Mouse (Mus musculus): Measurements from ENCODE around the gene Vmn1r135. TPM values are rescaled to one million over a fixed set of nuclear protein-coding genes. Genes with fewer than 3 reads are reported as not detected.
"Not testable (repeated sequence)": the region's sequence is repeated elsewhere in the genome, so short reads cannot be mapped to it uniquely, and the experiment has no call there.

Vmn1r135 gene
- not detected in 2 replicates for polyA plus RNA-seq (2012; rRNA removed)
- not detected in 2 replicates for polyA plus RNA-seq (2014; fragmentation: Nextera tagmentation; extraction: Ambion mirVana)

GRCm38 (mm10) chr7:21832051-21832450 lies at the start of gene Vmn1r135:
Gene Vmn1r135, plus strand, starts transcription at chr7:21832351.
- not testable (repeated sequence) for H3K9ac ChIP-seq (ENCODE audit: low read depth, low read length, severe bottlenecking); H3K9me3 ChIP-seq (ENCODE audit: control insufficient read depth, low read length); DNase-seq (ENCODE audit: low spot score); H3K4me2 ChIP-seq (replicated peaks; ENCODE audit: low read depth, low read length, severe bottlenecking); H3K27ac ChIP-seq (replicated peaks; ENCODE audit: low read depth, low read length); ATAC-seq (ENCODE audit: low FRiP score, low read depth); H3K36me3 ChIP-seq (ENCODE audit: control insufficient read depth, insufficient read depth, low read length); H3K4me3 ChIP-seq (replicated peaks; ENCODE audit: low read length); H3K4me1 ChIP-seq (ENCODE audit: control insufficient read depth, insufficient read depth, low read length); H3K27me3 ChIP-seq (ENCODE audit: control insufficient read depth, insufficient read depth, low read length)
- no CpG with 5 or more reads among the region's 1 CpGs for WGBS

DNA sequence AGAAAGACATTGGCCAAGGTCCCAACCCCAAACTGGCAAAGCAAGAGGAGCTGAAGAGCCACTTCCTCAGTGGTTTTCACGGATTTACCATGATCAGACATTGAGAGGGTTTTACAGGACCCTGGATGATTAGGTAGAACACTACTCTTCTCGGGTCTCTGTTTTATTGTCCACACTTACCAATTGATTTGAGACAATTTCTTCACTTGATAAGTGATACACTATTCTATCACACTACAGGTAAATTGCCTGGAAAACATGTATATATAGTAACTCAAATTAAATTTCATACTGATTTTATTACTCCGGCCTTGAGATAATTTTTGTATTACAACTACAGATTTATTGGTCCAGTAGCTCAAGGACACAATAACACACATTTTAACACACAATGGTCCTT lies 35.5 kb upstream of the Vmn1r135 start, which contains the start of gene Gm4177:
Gm4177 (minus strand) TSS at position 101 of the 400 bp plus-strand sequence.
- H3K4me3 ChIP-seq (replicated peaks; ENCODE audit: low read length); H3K27me3 ChIP-seq (ENCODE audit: control insufficient read depth, insufficient read depth, low read length); H3K9me3 ChIP-seq (ENCODE audit: control insufficient read depth, low read length); H3K4me2 ChIP-seq (replicated peaks; ENCODE audit: low read depth, low read length, severe bottlenecking); ATAC-seq (ENCODE audit: low FRiP score, low read depth); H3K27ac ChIP-seq (replicated peaks; ENCODE audit: low read depth, low read length); H3K9ac ChIP-seq (ENCODE audit: low read depth, low read length, severe bottlenecking); H3K36me3 ChIP-seq (ENCODE audit: control insufficient read depth, insufficient read depth, low read length); DNase-seq (ENCODE audit: low spot score); H3K4me1 ChIP-seq (ENCODE audit: control insufficient read depth, insufficient read depth, low read length): not testable (repeated sequence)
- no CpG with 5 or more reads among the region's 3 CpGs for WGBS

GRCm38 (mm10) chr7:21844167-21844566 lies 12.0 kb downstream of the Vmn1r135 start, which contains the start of gene Gm5725:
Gene Gm5725, minus strand, starts transcription at chr7:21844267.
- no CpG with 5 or more reads among the region's 1 CpGs for WGBS
- H3K4me3 ChIP-seq (replicated peaks; ENCODE audit: low read length); H3K36me3 ChIP-seq (ENCODE audit: control insufficient read depth, insufficient read depth, low read length); H3K4me2 ChIP-seq (replicated peaks; ENCODE audit: low read depth, low read length, severe bottlenecking); H3K27me3 ChIP-seq (ENCODE audit: control insufficient read depth, insufficient read depth, low read length); DNase-seq (ENCODE audit: low spot score); H3K9me3 ChIP-seq (ENCODE audit: control insufficient read depth, low read length); ATAC-seq (ENCODE audit: low FRiP score, low read depth); H3K9ac ChIP-seq (ENCODE audit: low read depth, low read length, severe bottlenecking); H3K4me1 ChIP-seq (ENCODE audit: control insufficient read depth, insufficient read depth, low read length); H3K27ac ChIP-seq (replicated peaks; ENCODE audit: low read depth, low read length): not testable (repeated sequence)

Other genes with a start within 250 kb of the Vmn1r135 start
- gene Vmn1r132, start 218.3 kb upstream of the Vmn1r135 start, polyA plus RNA-seq (2012; rRNA removed) = not detected in 2 replicates
- gene Vmn1r132, start 218.3 kb upstream of the Vmn1r135 start, polyA plus RNA-seq (2014; fragmentation: Nextera tagmentation; extraction: Ambion mirVana) = not detected in 2 replicates
- gene Gm4175, start 70.9 kb upstream of the Vmn1r135 start, polyA plus RNA-seq (2012; rRNA removed) = not detected in 2 replicates
- gene Gm4175, start 70.9 kb upstream of the Vmn1r135 start, polyA plus RNA-seq (2014; fragmentation: Nextera tagmentation; extraction: Ambion mirVana) = not detected in 2 replicates
- not detected in 2 replicates for gene Gm4177, start 35.6 kb upstream of the Vmn1r135 start, polyA plus RNA-seq (2012; rRNA removed)
- not detected in 2 replicates for gene Gm4177, start 35.6 kb upstream of the Vmn1r135 start, polyA plus RNA-seq (2014; fragmentation: Nextera tagmentation; extraction: Ambion mirVana)
- gene Gm5725, start 11.9 kb downstream of the Vmn1r135 start, polyA plus RNA-seq (2012; rRNA removed) = not detected in 2 replicates
- not detected in 2 replicates for gene Gm5725, start 11.9 kb downstream of the Vmn1r135 start, polyA plus RNA-seq (2014; fragmentation: Nextera tagmentation; extraction: Ambion mirVana)
- gene Gm5891, start 88.9 kb downstream of the Vmn1r135 start, polyA plus RNA-seq (2012; rRNA removed) = not detected in 2 replicates
- gene Gm5891, start 88.9 kb downstream of the Vmn1r135 start, polyA plus RNA-seq (2014; fragmentation: Nextera tagmentation; extraction: Ambion mirVana) = not detected in 2 replicates
- gene Vmn1r137, start 162.2 kb downstream of the Vmn1r135 start, polyA plus RNA-seq (2012; rRNA removed) = not detected in 2 replicates
- not detected in 2 replicates for gene Vmn1r137, start 162.2 kb downstream of the Vmn1r135 start, polyA plus RNA-seq (2014; fragmentation: Nextera tagmentation; extraction: Ambion mirVana)
- gene Vmn1r138, start 196.5 kb downstream of the Vmn1r135 start, polyA plus RNA-seq (2012; rRNA removed) = not detected in 2 replicates
- not detected in 2 replicates for gene Vmn1r138, start 196.5 kb downstream of the Vmn1r135 start, polyA plus RNA-seq (2014; fragmentation: Nextera tagmentation; extraction: Ambion mirVana)
- not detected in 2 replicates for gene Gm6176, start 224.0 kb downstream of the Vmn1r135 start, polyA plus RNA-seq (2012; rRNA removed)
- not detected in 2 replicates for gene Gm6176, start 224.0 kb downstream of the Vmn1r135 start, polyA plus RNA-seq (2014; fragmentation: Nextera tagmentation; extraction: Ambion mirVana)
- not detected in 2 replicates for gene Vmn1r139, start 236.7 kb downstream of the Vmn1r135 start, polyA plus RNA-seq (2012; rRNA removed)
- gene Vmn1r139, start 236.7 kb downstream of the Vmn1r135 start, polyA plus RNA-seq (2014; fragmentation: Nextera tagmentation; extraction: Ambion mirVana) = not detected in 2 replicates